Mouse (Mus musculus): ENCODE measurements around the gene Ap5z1. TPM values are rescaled to one million over a fixed set of nuclear protein-coding genes. Genes with fewer than 3 reads are reported as not detected.

Gene Ap5z1
- polyA plus RNA-seq, 1 experiment from 2014 or later = 7.4 TPM

DNA sequence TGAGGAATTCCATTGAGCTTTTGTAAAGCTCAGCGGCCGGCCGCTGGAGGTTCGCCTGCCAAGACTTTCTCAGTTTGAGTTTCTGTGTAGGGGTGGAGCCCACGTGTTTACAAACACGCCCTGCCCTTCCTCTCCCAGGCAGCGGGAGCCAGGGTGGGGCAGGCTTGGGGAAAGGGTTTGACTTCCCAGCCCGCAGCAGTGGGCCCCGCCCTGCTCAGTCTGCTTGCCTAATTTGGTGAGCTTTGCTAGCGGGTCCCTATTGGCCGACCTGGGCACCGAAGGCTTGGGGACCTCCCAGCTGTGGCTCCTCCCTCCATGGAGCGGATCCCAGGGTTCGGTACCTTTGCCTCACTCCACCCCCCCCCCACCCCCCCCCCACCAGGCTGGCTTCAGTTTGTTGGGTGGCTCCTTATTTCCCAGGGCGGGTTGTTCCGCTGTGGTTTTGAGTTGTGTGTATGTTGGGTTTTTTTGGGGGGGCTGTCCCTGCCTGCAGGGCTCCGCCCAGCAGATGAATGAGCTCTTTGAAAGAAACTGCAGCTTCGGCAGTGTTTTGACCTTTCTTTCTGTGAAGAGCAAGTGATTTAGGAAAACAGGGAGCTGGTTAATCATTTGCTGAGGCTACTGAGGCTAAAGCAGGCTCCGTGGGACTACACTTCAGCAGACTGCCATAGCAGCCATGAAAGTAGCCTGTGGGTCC lies 23.1 kb upstream of the Ap5z1 start:
- Histone ChIP-seq H3K4me2 (peak overlapping the region; percentile 76), H3K27ac (replicated peaks) (peak overlapping the region; percentile 94), H3K36me3 (peaks cover 20% of the 10 kb centered on the region), H3K9me3 (no peaks in the 10 kb centered on the region), H3K27me3 (replicated peaks) (no peaks in the 10 kb centered on the region), H3K4me3 (peak overlapping the region; percentile 51), H3K9ac (peak overlapping the region; percentile 79), H3K4me1 (peaks cover 64% of the 10 kb centered on the region)
- 1% methylated on average over 19 of the region's 19 CpGs for WGBS
- ATAC-seq (ENCODE audit: extremely low read depth, insufficient number of reproducible peaks, low FRiP score, low TSS enrichment) = peak; percentile 94

DNA sequence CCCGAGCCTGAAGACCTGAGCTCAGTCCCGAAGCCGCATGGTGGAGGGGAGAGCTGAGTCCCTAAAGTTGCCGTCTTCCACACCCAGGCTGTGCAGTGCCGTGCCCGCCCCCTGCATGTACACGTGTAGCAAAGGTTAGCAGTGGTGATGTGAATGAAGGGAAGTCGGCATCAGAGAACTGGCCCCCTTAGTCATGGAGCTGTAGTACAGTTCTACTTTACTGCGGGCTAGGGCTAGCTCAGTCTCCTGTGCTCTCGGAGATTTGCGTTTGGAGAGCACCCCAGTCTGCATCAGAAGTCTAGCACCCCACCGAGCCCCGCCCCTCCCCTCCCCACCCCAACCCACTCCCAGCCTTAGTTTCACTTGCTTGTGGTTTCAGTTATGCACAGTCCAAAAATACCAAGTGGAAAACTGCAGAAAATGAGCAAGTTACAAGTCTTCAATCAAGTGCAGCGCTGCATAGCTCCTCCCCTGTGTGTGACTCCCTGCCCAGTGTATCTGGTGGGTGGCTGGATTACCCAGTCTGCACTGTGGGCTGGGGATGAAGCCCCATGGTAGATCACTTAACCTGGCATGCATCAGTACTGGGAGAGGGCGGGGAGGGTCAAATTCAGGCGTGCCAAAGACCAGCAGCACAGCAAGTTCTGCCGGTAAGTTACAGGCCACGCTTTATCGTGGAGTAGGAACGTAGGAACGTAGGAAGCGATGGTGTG lies 22.3 kb upstream of the Ap5z1 start:
- 57% methylated on average over 22 of the region's 22 CpGs for WGBS
- peak overlapping the region; percentile 94 for H3K27ac ChIP-seq (replicated peaks)
- H3K27me3 ChIP-seq (replicated peaks) = no peaks in the 10 kb centered on the region
- H3K36me3 ChIP-seq = peaks cover 11% of the 10 kb centered on the region
- H3K4me3 ChIP-seq = peak overlapping the region; percentile 51
- H3K9me3 ChIP-seq = no peaks in the 10 kb centered on the region
- peak overlapping the region; percentile 79 for H3K9ac ChIP-seq
- no peak for ATAC-seq (ENCODE audit: extremely low read depth, insufficient number of reproducible peaks, low FRiP score, low TSS enrichment)
- peak overlapping the region; percentile 76 for H3K4me2 ChIP-seq
- peaks cover 72% of the 10 kb centered on the region for H3K4me1 ChIP-seq

DNA sequence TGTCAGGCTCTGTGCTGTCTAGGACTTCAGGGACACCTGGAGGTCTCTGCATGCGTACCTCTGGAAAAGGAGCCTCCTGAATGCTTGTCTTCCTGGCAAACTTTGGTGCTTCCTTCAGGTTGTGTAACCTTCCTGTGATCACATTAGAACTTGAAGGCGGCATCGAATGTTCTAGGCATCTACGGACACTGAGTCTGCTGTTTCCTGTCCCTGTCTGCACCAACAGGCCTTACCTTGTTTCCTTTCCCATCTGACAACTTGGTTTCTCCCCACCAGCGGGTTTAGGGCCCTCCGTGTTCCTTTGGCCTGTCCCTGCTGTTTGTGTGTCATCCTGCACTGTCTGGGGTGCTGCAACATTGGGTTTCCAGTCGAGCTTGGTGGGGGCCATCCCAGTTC lies 21.7 kb upstream of the Ap5z1 start:
- peak overlapping the region; percentile 76; the same call in 1 of the 2 replicates for H3K4me2 ChIP-seq
- peaks cover 7% of the 10 kb centered on the region for H3K36me3 ChIP-seq
- no peak for ATAC-seq (ENCODE audit: extremely low read depth, insufficient number of reproducible peaks, low FRiP score, low TSS enrichment)
- H3K4me3 ChIP-seq = no peak overlapping the region
- H3K4me1 ChIP-seq = peaks cover 72% of the 10 kb centered on the region
- H3K9me3 ChIP-seq = no peaks in the 10 kb centered on the region
- H3K27me3 ChIP-seq (replicated peaks) = no peaks in the 10 kb centered on the region
- 79% methylated on average over 7 of the region's 7 CpGs for WGBS
- H3K9ac ChIP-seq = peak overlapping the region; percentile 79; the same call in 1 of the 2 replicates
- peak overlapping the region; percentile 94; the same call in 1 of the 2 replicates for H3K27ac ChIP-seq (replicated peaks)

DNA sequence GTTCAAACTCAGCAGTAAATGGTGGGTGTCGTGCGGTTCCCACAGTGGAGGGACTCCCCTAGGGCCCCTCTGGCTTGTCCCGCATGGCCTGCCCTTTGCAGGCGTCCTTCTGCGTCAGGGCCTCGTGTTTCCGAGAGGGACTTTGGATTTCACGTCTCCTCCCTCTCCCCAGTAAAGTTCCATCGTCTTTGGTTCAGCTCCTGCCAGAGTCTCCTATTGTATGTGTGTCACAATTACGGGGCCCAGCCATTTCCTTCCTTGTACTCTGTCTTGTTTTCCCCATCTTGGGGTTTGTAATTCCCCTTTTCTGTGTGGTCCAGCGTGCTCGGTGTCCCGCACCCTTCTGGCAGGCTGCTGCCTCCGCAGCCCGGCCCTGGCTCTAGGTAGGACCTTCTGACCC lies 20.2 kb upstream of the Ap5z1 start:
- H3K4me3 ChIP-seq = no peak overlapping the region
- no peaks in the 10 kb centered on the region for H3K9me3 ChIP-seq
- 78% methylated on average over 15 of the region's 15 CpGs for WGBS
- H3K9ac ChIP-seq = no peak overlapping the region
- H3K36me3 ChIP-seq = 0 out of 2 replicates have a peak, but pooled peaks cover 3% of the 10 kb centered on the region
- no peak overlapping the region for H3K4me2 ChIP-seq
- peaks cover 81% of the 10 kb centered on the region for H3K4me1 ChIP-seq
- ATAC-seq (ENCODE audit: extremely low read depth, insufficient number of reproducible peaks, low FRiP score, low TSS enrichment) = no peak
- no peaks in the 10 kb centered on the region for H3K27me3 ChIP-seq (replicated peaks)
- 0 out of 2 replicates have a peak overlapping the region, but pooled peaks have one; percentile 15 for H3K27ac ChIP-seq (replicated peaks)

DNA sequence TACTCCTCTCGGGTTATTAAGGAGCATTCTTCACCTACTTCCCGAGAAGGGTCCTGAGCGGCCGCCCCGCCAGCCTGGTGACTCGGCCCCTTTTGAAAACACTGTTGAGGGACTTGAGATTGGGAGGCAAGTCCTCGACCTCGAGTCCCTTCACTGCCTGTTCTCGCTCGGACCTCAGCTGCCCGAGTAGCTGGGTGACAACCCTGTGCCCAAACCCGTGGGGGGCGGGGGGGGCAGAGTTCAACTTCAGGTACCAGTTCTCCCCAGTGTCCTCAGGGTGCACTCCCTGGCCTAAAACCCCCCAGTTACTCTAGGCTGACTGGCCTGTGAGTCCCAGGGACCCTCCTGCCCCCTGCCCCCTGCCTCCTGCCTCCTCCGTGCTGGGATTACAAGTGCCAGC lies 19.8 kb upstream of the Ap5z1 start:
- Histone ChIP-seq H3K4me1 (peaks cover 77% of the 10 kb centered on the region), H3K27ac (replicated peaks) (peak overlapping the region; percentile 69), H3K27me3 (replicated peaks) (no peaks in the 10 kb centered on the region), H3K4me3 (no peak overlapping the region), H3K9me3 (no peaks in the 10 kb centered on the region), H3K4me2 (no peak overlapping the region), H3K9ac (peak overlapping the region; percentile 63), H3K36me3 (peaks cover 4% of the 10 kb centered on the region)
- ATAC-seq (ENCODE audit: extremely low read depth, insufficient number of reproducible peaks, low FRiP score, low TSS enrichment) = no peak
- 73% methylated on average over 14 of the region's 14 CpGs for WGBS

DNA sequence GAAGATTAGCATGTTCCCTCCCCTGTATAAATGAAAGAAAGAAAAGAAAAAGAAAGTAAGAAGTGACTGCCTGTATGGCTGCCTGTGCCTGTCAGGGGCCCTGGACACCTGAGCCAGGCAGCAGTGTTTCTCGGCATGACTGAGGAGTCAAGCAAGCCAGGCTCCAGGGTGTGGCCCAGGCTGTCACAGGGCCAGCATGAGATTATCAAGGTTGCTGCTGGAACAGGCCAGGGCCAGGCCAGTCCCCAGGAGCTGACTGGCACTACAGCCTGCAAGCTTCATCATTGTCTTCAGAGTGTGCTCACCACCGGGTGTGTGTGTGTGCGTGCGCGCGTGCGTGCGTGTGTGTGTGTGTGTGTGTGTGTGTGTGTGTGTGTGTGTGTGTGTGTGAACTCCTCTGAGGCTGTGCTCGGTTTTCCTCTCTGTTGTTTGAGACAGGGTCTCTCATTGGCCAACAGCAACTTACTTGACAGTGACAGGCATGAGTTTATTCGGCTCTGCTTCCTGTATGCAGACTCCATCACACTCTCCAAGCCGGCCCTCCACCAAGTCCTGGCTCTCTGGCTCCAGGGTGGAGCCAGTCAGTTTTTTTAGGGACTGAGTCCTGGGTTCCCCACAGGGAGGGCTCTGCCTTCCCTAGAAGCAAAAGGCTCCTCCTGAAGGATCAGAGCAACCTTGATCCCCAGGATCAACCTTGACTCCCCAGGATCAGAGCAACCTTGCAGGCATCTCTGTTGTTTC lies 18.8 kb upstream of the Ap5z1 start:
- Histone ChIP-seq H3K4me2 (peak overlapping the region; percentile 30; the same call in 1 of the 2 replicates), H3K27me3 (replicated peaks) (no peaks in the 10 kb centered on the region), H3K36me3 (peaks cover 14% of the 10 kb centered on the region), H3K9me3 (no peaks in the 10 kb centered on the region), H3K4me3 (no peak overlapping the region), H3K27ac (replicated peaks) (peak overlapping the region; percentile 69), H3K4me1 (peaks cover 68% of the 10 kb centered on the region), H3K9ac (peak overlapping the region; percentile 63)
- ATAC-seq (ENCODE audit: extremely low read depth, insufficient number of reproducible peaks, low FRiP score, low TSS enrichment) = no peak
- WGBS = 41% methylated on average over 11 of the region's 11 CpGs

DNA sequence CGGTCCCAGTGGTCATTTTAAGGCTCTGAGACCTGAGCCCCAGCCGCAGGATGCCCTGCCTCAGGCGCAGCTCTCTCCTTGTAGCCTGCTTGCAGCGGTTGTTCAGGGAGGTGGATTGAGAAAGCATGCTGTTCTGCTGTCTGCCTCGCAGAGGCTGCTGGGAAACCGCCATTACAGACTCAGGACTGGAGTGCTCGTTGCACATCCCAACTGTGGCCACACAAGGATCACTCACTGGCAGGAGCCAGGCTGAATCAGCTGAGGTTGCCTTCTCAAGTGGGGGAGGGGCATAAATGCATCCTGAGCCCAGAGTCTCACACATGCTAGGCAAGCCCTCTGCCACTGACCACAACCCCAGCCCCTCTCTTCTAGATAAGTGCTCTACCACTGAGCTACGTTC lies 18.0 kb upstream of the Ap5z1 start:
- H3K27ac ChIP-seq (replicated peaks) = peak overlapping the region; percentile 69

DNA sequence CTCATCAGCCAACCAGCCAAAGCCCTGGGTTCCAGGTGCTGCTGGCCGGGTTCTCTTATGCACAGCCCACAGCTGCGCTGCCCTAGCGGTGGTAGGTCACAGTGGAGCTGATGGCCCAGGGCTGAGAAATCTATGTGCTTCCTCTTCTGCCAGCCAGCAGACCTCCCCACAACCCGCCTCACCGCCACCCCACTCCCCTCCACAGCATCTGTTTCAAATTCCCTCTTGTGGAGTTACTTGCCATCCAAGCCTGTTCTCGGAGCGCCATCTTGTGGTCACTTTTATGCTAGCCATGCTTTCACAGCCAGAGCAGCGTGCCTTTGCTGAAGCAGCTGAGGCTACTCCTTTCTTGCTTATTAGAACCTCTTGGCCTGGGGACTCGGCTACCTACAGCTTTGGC lies 15.7 kb upstream of the Ap5z1 start:
- Histone ChIP-seq H3K36me3 (peaks cover 41% of the 10 kb centered on the region), H3K4me3 (no peak overlapping the region), H3K27ac (replicated peaks) (no peak overlapping the region), H3K4me1 (peaks cover 46% of the 10 kb centered on the region), H3K4me2 (peak overlapping the region; percentile 39), H3K9me3 (no peaks in the 10 kb centered on the region), H3K9ac (peak overlapping the region; percentile 63), H3K27me3 (replicated peaks) (no peaks in the 10 kb centered on the region)
- WGBS = 10% methylated on average over 9 of the region's 9 CpGs
- 0 out of 2 replicates have a peak, but pooled peaks have one; percentile 39 for ATAC-seq (ENCODE audit: extremely low read depth, insufficient number of reproducible peaks, low FRiP score, low TSS enrichment)

More for the DNA sequence above, 18.0 kb upstream of the Ap5z1 start:
- no peaks in the 10 kb centered on the region for H3K9me3 ChIP-seq
- H3K4me3 ChIP-seq = no peak overlapping the region
- 39% methylated on average over 8 of the region's 8 CpGs for WGBS
- H3K27me3 ChIP-seq (replicated peaks) = no peaks in the 10 kb centered on the region
- H3K9ac ChIP-seq = no peak overlapping the region
- ATAC-seq (ENCODE audit: extremely low read depth, insufficient number of reproducible peaks, low FRiP score, low TSS enrichment) = no peak
- H3K4me1 ChIP-seq = peaks cover 65% of the 10 kb centered on the region
- no peak overlapping the region for H3K4me2 ChIP-seq
- peaks cover 21% of the 10 kb centered on the region for H3K36me3 ChIP-seq

DNA sequence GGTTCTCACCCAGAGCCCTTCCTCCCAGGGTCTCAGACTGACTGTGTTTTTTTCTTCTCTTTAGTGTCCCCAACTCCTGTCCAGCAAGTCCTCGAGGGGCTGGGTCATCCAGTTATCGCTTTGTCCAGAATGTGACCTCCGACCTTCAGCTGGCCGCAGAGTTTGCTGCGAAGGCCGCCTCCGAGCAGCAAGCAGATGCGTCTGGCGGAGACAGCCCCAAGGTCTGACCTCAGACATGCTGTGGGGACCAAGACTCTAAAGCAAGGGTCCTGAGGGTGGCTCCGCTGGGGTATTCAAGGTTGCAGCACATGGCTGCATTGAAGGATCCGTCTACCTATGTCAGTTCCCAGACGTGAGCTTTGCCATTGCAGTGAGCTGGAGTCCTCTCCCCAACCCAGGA lies 15.1 kb upstream of the Ap5z1 start:
- H3K36me3 ChIP-seq = peaks cover 47% of the 10 kb centered on the region
- H3K4me3 ChIP-seq = no peak overlapping the region
- 58% methylated on average over 12 of the region's 12 CpGs for WGBS
- H3K4me2 ChIP-seq = no peak overlapping the region
- no peak overlapping the region for H3K27ac ChIP-seq (replicated peaks)
- ATAC-seq (ENCODE audit: extremely low read depth, insufficient number of reproducible peaks, low FRiP score, low TSS enrichment) = no peak
- H3K9me3 ChIP-seq = no peaks in the 10 kb centered on the region
- no peak overlapping the region for H3K9ac ChIP-seq
- H3K27me3 ChIP-seq (replicated peaks) = no peaks in the 10 kb centered on the region
- H3K4me1 ChIP-seq = peaks cover 41% of the 10 kb centered on the region

DNA sequence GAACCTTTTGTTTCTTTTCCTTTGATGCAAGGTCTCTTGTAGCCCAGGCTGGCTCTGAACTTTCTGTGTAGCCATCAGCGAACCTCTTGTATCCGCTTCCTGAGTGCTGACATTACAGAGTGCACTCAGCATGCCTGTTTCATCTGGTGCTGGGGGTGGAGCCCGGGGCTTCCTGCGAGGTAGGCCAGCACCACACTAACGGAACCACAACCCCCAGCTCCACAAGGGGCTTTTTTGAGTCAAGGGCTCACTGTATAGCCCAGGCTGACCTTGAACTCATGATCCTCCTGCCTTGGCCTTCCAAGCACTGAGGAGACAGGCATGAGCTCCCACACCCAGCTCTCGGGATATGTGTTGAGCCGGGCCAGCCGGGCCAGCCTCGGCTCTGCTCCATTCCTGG lies 12.9 kb upstream of the Ap5z1 start:
- peaks cover 19% of the 10 kb centered on the region for H3K4me1 ChIP-seq
- WGBS = 95% methylated on average over 9 of the region's 9 CpGs
- no peak overlapping the region for H3K4me2 ChIP-seq
- no peak overlapping the region for H3K9ac ChIP-seq
- H3K4me3 ChIP-seq = no peak overlapping the region
- no peak overlapping the region for H3K27ac ChIP-seq (replicated peaks)
- no peak for ATAC-seq (ENCODE audit: extremely low read depth, insufficient number of reproducible peaks, low FRiP score, low TSS enrichment)
- no peaks in the 10 kb centered on the region for H3K9me3 ChIP-seq
- H3K27me3 ChIP-seq (replicated peaks) = no peaks in the 10 kb centered on the region
- peaks cover 67% of the 10 kb centered on the region for H3K36me3 ChIP-seq

DNA sequence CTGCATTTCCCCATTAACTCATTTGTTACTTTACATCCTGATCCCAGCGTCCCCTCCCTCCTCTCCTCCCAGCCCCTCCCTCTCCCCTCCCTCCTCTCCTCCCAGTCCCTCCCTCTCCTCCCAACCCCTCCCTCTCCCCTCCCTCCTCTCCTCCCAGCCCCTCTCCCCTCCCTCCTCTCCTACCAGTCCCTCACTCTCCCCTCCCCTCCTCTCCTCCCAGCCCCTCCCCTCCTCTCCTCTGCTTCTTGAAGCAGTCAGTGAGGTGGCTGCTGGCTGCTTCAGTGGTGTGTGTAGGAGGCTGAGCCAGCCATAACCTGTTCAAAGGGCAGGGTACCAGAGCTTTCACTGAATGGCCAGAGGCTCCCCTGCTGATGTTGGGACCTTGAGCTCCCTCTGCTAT lies 12.0 kb upstream of the Ap5z1 start:
- WGBS = 33% methylated on average over 1 of the region's 1 CpGs
- Histone ChIP-seq H3K4me2 (no peak overlapping the region), H3K4me1 (peaks cover 13% of the 10 kb centered on the region), H3K27ac (replicated peaks) (no peak overlapping the region), H3K27me3 (replicated peaks) (no peaks in the 10 kb centered on the region), H3K9ac (no peak overlapping the region), H3K4me3 (no peak overlapping the region), H3K9me3 (no peaks in the 10 kb centered on the region), H3K36me3 (peaks cover 75% of the 10 kb centered on the region)
- no peak for ATAC-seq (ENCODE audit: extremely low read depth, insufficient number of reproducible peaks, low FRiP score, low TSS enrichment)

Measured in heart, embryonic 13.5 days (tissue).